ENCODE assay signal across 8 mouse cellular contexts in genomic region chr10:80374063-80374462, GRCm38 (mm10). TPM values are rescaled to one million over a fixed set of nuclear protein-coding genes. Genes with fewer than 3 reads are reported as not detected.
DNase-seq lines count a peak whose midpoint lies in the region; ATAC-seq and TF ChIP-seq lines count a peak whose summit lies in the region.
"Had no signal": no experiment of that assay in that cellular context is flagged by ENCODE, and none has a peak within 500 bp of the region (broad histone marks: within the 10 kb centered on the region; RNA-seq: fewer than 3 reads in every experiment).

No protein-coding gene starts in this region.

- WGBS in midbrain, embryonic 14.5 days, result 23% methylated on average over 6 of the region's 6 CpGs
- WGBS in midbrain, embryonic 11.5 days, result 17% methylated on average over 6 of the region's 6 CpGs
- WGBS in liver, embryonic 14.5 days (ENCODE audit: insufficient replicate concordance), result 18% methylated on average over 6 of the region's 6 CpGs

- H3K27me3 ChIP-seq in midbrain, embryonic 14.5 days (ENCODE audit: control insufficient read depth, insufficient read depth, low read length), result no peaks in the 10 kb centered on the region
- H3K27me3 ChIP-seq in midbrain, embryonic 11.5 days (ENCODE audit: control insufficient read depth, insufficient read depth, low read length), result no peaks in the 10 kb centered on the region
- H3K27me3 ChIP-seq in liver, embryonic 14.5 days (ENCODE audit: control insufficient read depth, insufficient read depth, low read length), result no peaks in the 10 kb centered on the region; the same call in 1 of the 2 replicates

- H3K9me3 ChIP-seq in midbrain, embryonic 14.5 days (ENCODE audit: control insufficient read depth, low read length), result no peaks in the 10 kb centered on the region
- H3K9me3 ChIP-seq in midbrain, embryonic 11.5 days (ENCODE audit: control insufficient read depth, low read length), result no peaks in the 10 kb centered on the region
- H3K9me3 ChIP-seq in liver, embryonic 14.5 days (ENCODE audit: control insufficient read depth, low read length), result no peaks in the 10 kb centered on the region
- H3K9me3 ChIP-seq: neural tube, embryonic 12.5 days had no signal

- peaks cover 1% of the 10 kb centered on the region for H3K36me3 ChIP-seq in midbrain, embryonic 14.5 days (ENCODE audit: control insufficient read depth, insufficient read depth, low read length)
- no peaks in the 10 kb centered on the region for H3K36me3 ChIP-seq in midbrain, embryonic 11.5 days (ENCODE audit: control insufficient read depth, insufficient read depth, low read length)
- H3K36me3 ChIP-seq in liver, embryonic 14.5 days (replicated peaks; ENCODE audit: control insufficient read depth, insufficient read depth, low read depth), result no peaks in the 10 kb centered on the region
- H3K36me3 ChIP-seq: neural tube, embryonic 12.5 days had no signal

- H3K27ac ChIP-seq in midbrain, embryonic 14.5 days (replicated peaks; ENCODE audit: low read depth, low read length), result no peak overlapping the region
- no peak overlapping the region for H3K27ac ChIP-seq in midbrain, embryonic 11.5 days (ENCODE audit: low read depth, low read length)
- no peak overlapping the region for H3K27ac ChIP-seq in liver, embryonic 14.5 days
- H3K27ac ChIP-seq: neural tube, embryonic 12.5 days had no signal

- no peak for ATAC-seq in midbrain, embryonic 14.5 days (ENCODE audit: low FRiP score, low TSS enrichment)
- no peak for ATAC-seq in midbrain, embryonic 11.5 days (ENCODE audit: low FRiP score)
- peak; percentile 54 for ATAC-seq in liver, embryonic 14.5 days (ENCODE audit: insufficient read depth)

- TF ChIP-seq EP300 in liver, embryonic 14.5 days (IDR thresholded peaks at IDR 0.05; ENCODE audit: low read depth), result no peak

- no peak overlapping the region for H3K4me2 ChIP-seq in midbrain, embryonic 14.5 days (ENCODE audit: low read length)
- H3K4me2 ChIP-seq in midbrain, embryonic 11.5 days, result no peak overlapping the region
- H3K4me2 ChIP-seq in liver, embryonic 14.5 days (ENCODE audit: low read depth), result no peak overlapping the region
- H3K4me2 ChIP-seq: neural tube, embryonic 12.5 days had no signal

- no peak overlapping the region for H3K4me3 ChIP-seq in midbrain, embryonic 14.5 days (replicated peaks; ENCODE audit: low read depth, low read length)
- no peak overlapping the region for H3K4me3 ChIP-seq in midbrain, embryonic 11.5 days (ENCODE audit: low read depth, low read length)
- no peak overlapping the region for H3K4me3 ChIP-seq in liver, embryonic 14.5 days (ENCODE audit: insufficient read depth in 1 of 2, low read depth in 2 of 2, low read length in 2 of 2)
- H3K4me3 ChIP-seq: neural tube, embryonic 12.5 days had no signal

- DNase-seq in midbrain, embryonic 14.5 days, result peak; percentile 72
- no peak for DNase-seq in midbrain, embryonic 11.5 days (ENCODE audit: low spot score, missing footprints)
- peak; percentile 77 for DNase-seq in T-cell, adult 2 months (ENCODE audit: low spot score)
- peak; percentile 86 for DNase-seq in cerebellum, adult 9-11 months
- peak; percentile 87 for DNase-seq in heart, postnatal 4 days
- DNase-seq in liver, embryonic 14.5 days (ENCODE audit: low read depth in 3 of 3, low spot score in 3 of 3), result peak; percentile 55 to 59 (median 56)
- DNase-seq in spleen, postnatal 14 days (ENCODE audit: low spot score in 2 of 2), result peak; percentile 54 to 79

- TF ChIP-seq CTCF in liver, embryonic 14.5 days (IDR thresholded peaks at IDR 0.05; ENCODE audit: low read depth), result peak; percentile 87

- H3K4me1 ChIP-seq in midbrain, embryonic 14.5 days (ENCODE audit: control insufficient read depth, insufficient read depth, low read length), result peaks cover 11% of the 10 kb centered on the region; the same call in 1 of the 2 replicates
- peaks cover 6% of the 10 kb centered on the region; the same call in 1 of the 2 replicates for H3K4me1 ChIP-seq in midbrain, embryonic 11.5 days (ENCODE audit: control insufficient read depth, insufficient read depth, low read length)
- H3K4me1 ChIP-seq in liver, embryonic 14.5 days (replicated peaks; ENCODE audit: control insufficient read depth in 2 of 2, insufficient read depth in 2 of 2, low read length in 1 of 2), result 0 out of 4 replicates have a peak, but pooled peaks cover 0 to 2% of the 10 kb centered on the region in 2 experiments

- H3K9ac ChIP-seq in midbrain, embryonic 14.5 days (replicated peaks; ENCODE audit: low read length), result no peak overlapping the region
- no peak overlapping the region for H3K9ac ChIP-seq in midbrain, embryonic 11.5 days (ENCODE audit: low read length)
- H3K9ac ChIP-seq in liver, embryonic 14.5 days (replicated peaks), result no peak overlapping the region
- H3K9ac ChIP-seq: neural tube, embryonic 12.5 days had no signal

RNA-seq across cellular contexts. Expression of gene Mex3d, which starts 13.4 kb away (rescaled TPM):
- 17.3 and 28.2 TPM in 2 replicates for polyA plus RNA-seq in midbrain, embryonic 14.5 days (2014; fragmentation: Nextera tagmentation; extraction: Ambion mirVana)
- 11.8 and 12.4 TPM in 2 replicates for polyA plus RNA-seq in midbrain, embryonic 11.5 days (2014; fragmentation: Nextera tagmentation; extraction: Ambion mirVana)
- 10 to 100 TPM; 20.2 to 22.2 TPM for total RNA-seq in heart, postnatal 4 days (2021)
- polyA plus RNA-seq in liver, embryonic 14.5 days (2012; rRNA removed), result 3.2 and 3.3 TPM in 2 replicates
- 0.55 and 1.1 TPM in 2 replicates for polyA plus RNA-seq in liver, embryonic 14.5 days (2014; fragmentation: Nextera tagmentation; extraction: Ambion mirVana)

RNA-seq across cellular contexts. Expression of gene Plk5, which starts 17.8 kb away (rescaled TPM):
- 2.9 and 3.2 TPM in 2 replicates for polyA plus RNA-seq in midbrain, embryonic 14.5 days (2014; fragmentation: Nextera tagmentation; extraction: Ambion mirVana)
- 0.05 and 0.22 TPM in 2 replicates for polyA plus RNA-seq in midbrain, embryonic 11.5 days (2014; fragmentation: Nextera tagmentation; extraction: Ambion mirVana)
- total RNA-seq in heart, postnatal 4 days (2021), result not detected
- 0.08 and 0.10 TPM in 2 replicates for polyA plus RNA-seq in liver, embryonic 14.5 days (2012; rRNA removed)
- polyA plus RNA-seq in liver, embryonic 14.5 days (2014; fragmentation: Nextera tagmentation; extraction: Ambion mirVana), result 0.09 TPM in 1 of 2 replicates, not detected in the other

RNA-seq across cellular contexts. Expression of gene Mbd3, which starts 25.3 kb away (rescaled TPM):
- 166 and 208 TPM in 2 replicates for polyA plus RNA-seq in midbrain, embryonic 14.5 days (2014; fragmentation: Nextera tagmentation; extraction: Ambion mirVana)
- 222 and 252 TPM in 2 replicates for polyA plus RNA-seq in midbrain, embryonic 11.5 days (2014; fragmentation: Nextera tagmentation; extraction: Ambion mirVana)
- total RNA-seq in heart, postnatal 4 days (2021), result 100 to 1,000 TPM; 137 to 140 TPM
- 66.7 and 79.5 TPM in 2 replicates for polyA plus RNA-seq in liver, embryonic 14.5 days (2012; rRNA removed)
- 43.7 and 44.3 TPM in 2 replicates for polyA plus RNA-seq in liver, embryonic 14.5 days (2014; fragmentation: Nextera tagmentation; extraction: Ambion mirVana)

RNA-seq across cellular contexts. Expression of gene Adamtsl5, which starts 25.9 kb away (rescaled TPM):
- polyA plus RNA-seq in midbrain, embryonic 14.5 days (2014; fragmentation: Nextera tagmentation; extraction: Ambion mirVana), result 0.26 TPM in 1 of 2 replicates, not detected in the other
- 0.11 and 0.31 TPM in 2 replicates for polyA plus RNA-seq in midbrain, embryonic 11.5 days (2014; fragmentation: Nextera tagmentation; extraction: Ambion mirVana)
- total RNA-seq in heart, postnatal 4 days (2021), result 10 to 100 TPM; 32.8 to 34.2 TPM
- 1.9 and 2.1 TPM in 2 replicates for polyA plus RNA-seq in liver, embryonic 14.5 days (2012; rRNA removed)
- polyA plus RNA-seq in liver, embryonic 14.5 days (2014; fragmentation: Nextera tagmentation; extraction: Ambion mirVana), result 1.3 TPM in 2 replicates

RNA-seq across cellular contexts. Expression of gene Uqcr11, which starts 32.6 kb away (rescaled TPM):
- polyA plus RNA-seq in midbrain, embryonic 14.5 days (2014; fragmentation: Nextera tagmentation; extraction: Ambion mirVana), result 532 and 742 TPM in 2 replicates
- 404 and 476 TPM in 2 replicates for polyA plus RNA-seq in midbrain, embryonic 11.5 days (2014; fragmentation: Nextera tagmentation; extraction: Ambion mirVana)
- 1,000 to 10,000 TPM; 1,257 to 1,372 TPM for total RNA-seq in heart, postnatal 4 days (2021)
- 359 and 571 TPM in 2 replicates for polyA plus RNA-seq in liver, embryonic 14.5 days (2012; rRNA removed)
- 729 and 738 TPM in 2 replicates for polyA plus RNA-seq in liver, embryonic 14.5 days (2014; fragmentation: Nextera tagmentation; extraction: Ambion mirVana)
